13 mouse cellular contexts compared by ENCODE assay signal in the genomic region with DNA sequence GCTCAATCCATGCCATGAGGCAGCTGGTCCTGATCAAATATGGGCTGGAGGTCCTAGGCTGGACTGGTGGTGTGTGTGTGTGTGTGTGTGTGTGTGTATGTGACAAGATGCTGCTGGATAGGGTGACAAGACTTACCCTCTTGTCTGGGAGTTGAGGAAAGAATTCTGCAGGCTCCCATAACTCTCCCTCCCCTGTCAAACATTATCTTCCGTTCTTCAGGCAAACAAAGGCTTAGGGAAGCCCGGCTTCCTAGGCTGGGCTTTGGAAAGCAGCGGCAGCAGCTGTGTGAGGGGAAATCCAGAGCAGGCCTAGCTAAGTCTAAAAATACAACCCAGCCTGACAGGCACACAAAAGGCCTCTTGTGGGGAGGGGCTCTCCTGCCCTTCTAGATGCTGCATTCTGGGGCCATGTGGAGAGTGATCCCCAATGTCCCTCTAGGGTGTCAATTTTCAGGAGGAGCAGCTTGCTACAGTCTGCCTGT. TPM values are rescaled to one million over a fixed set of nuclear protein-coding genes. Genes with fewer than 3 reads are reported as not detected.
DNase-seq lines count a peak whose midpoint lies in the region; ATAC-seq lines count a peak whose summit lies in the region.
"Not testable (repeated sequence)": the region's sequence is repeated elsewhere in the genome, so short reads cannot be mapped to it uniquely, and the experiment has no call there.
"Had no signal": no experiment of that assay in that cellular context is flagged by ENCODE, and none has a peak within 500 bp of the region (broad histone marks: within the 10 kb centered on the region; RNA-seq: fewer than 3 reads in every experiment).

No protein-coding gene starts in this region.

- DNase-seq in embryo, embryonic 11 days, result peak; percentile 34
- DNase-seq in heart, adult 11 months, result peak; percentile 96
- DNase-seq in heart, postnatal 14 days, result peak; percentile 26 to 35
- peak; percentile 27 for DNase-seq in kidney, adult 18-20 months
- peak; percentile 62 to 73 for DNase-seq in kidney, postnatal 4 days
- peak; percentile 73 for DNase-seq in lung, postnatal 10 days

- H3K27ac ChIP-seq in neural tube, embryonic 12.5 days, result peak overlapping the region; percentile 39; the same call in 1 of the 2 replicates

- not testable (repeated sequence) for H3K4me3 ChIP-seq in neural tube, embryonic 12.5 days

- peak; percentile 49 for ATAC-seq in neural tube, embryonic 12.5 days (ENCODE audit: low FRiP score, low read depth)

- intact Hi-C loops in heart, postnatal 14 days (cut with DNase I), result loop anchor here (10.0 kb wide), 1 partner anchor 389 kb away; no protein-coding TSS in a partner anchor

- not testable (repeated sequence) for H3K9me3 ChIP-seq in neural tube, embryonic 12.5 days

- H3K36me3 ChIP-seq in neural tube, embryonic 12.5 days, result not testable (repeated sequence)

- H3K4me1 ChIP-seq in neural tube, embryonic 12.5 days, result not testable (repeated sequence)

- H3K4me2 ChIP-seq in neural tube, embryonic 12.5 days (replicated peaks), result not testable (repeated sequence)

- not testable (repeated sequence) for H3K27me3 ChIP-seq in neural tube, embryonic 12.5 days (replicated peaks)

- not testable (repeated sequence) for H3K9ac ChIP-seq in neural tube, embryonic 12.5 days

- 4% methylated on average over 3 of the region's 3 CpGs for WGBS in neural tube, embryonic 12.5 days

RNA-seq across cellular contexts. Expression of a gene that starts 9.8 kb away (rescaled TPM):
- total RNA-seq in heart, postnatal 14 days (2021), result not detected
- not detected in 2 replicates for polyA plus RNA-seq in neural tube, embryonic 12.5 days (2016; fragmentation: Nextera tagmentation; extraction: Ambion mirVana)
- total RNA-seq: adrenal gland, adult 8-10 months; gastrocnemius, adult 8-10 months; hematopoietic stem cell, adult 5-6 weeks; left cerebral cortex, postnatal 14 days had no signal
- polyA plus RNA-seq: liver, postnatal 0 days; Patski had no signal

RNA-seq across cellular contexts. Expression of a gene that starts 30.6 kb away (rescaled TPM):
- 10 to 100 TPM; 21.8 to 26.1 TPM for total RNA-seq in heart, postnatal 14 days (2021)
- polyA plus RNA-seq in neural tube, embryonic 12.5 days (2016; fragmentation: Nextera tagmentation; extraction: Ambion mirVana), result 18.9 and 19.3 TPM in 2 replicates

Comparison
In these comparisons a context has a peak if more than half of its experiments do, and no peak if none do; other contexts are left out.
1. DNase-seq: peak in every context shown above with its lines; median percentile 96 in heart, adult 11 months; 73 in lung, postnatal 10 days; 68 in kidney, postnatal 4 days; 34 in embryo, embryonic 11 days; 30 in heart, postnatal 14 days; 27 in kidney, adult 18-20 months.